Mouse (Mus musculus) hindbrain, embryonic 16.5 days (tissue): ENCODE measurements at regions not wholly inside any gene's neighbourhood (a gene's known extent, or its start where the extent isn't known, plus 50 kb on each side); places are given as distances from the start of the nearest gene placed in this dataset.
A peak's percentile ranks its signal among the peaks of the same experiment; 100 is the strongest.

Experiments used
- ATAC-seq: fragments of 200-750 bp; cut with Nextera tagmentation; 2 replicates; pipeline ENCODE4 v1.8.0; 2017; ENCODE audit warnings: moderate TSS enrichment, moderate library complexity
- H3K27ac ChIP-seq: fragments of 300-500 bp; sonication (generic); 2 replicates; pipeline ENCODE4 v1.5.1; 2014; ENCODE audit warnings: low read depth, mild to moderate bottlenecking, control low read depth, low read length, moderate library complexity
- H3K27me3 ChIP-seq: fragments of 300-500 bp; sonication (generic); replicated peaks from 2 replicates; pipeline ENCODE4 v1.6.1; 2014; ENCODE audit warnings: low read length; ENCODE audit not compliant: control insufficient read depth, insufficient read depth
- H3K36me3 ChIP-seq: fragments of 300-500 bp; sonication (generic); 2 replicates; pipeline ENCODE4 v1.6.1; 2014; ENCODE audit warnings: mild to moderate bottlenecking, low read length, moderate library complexity, mixed read lengths; ENCODE audit not compliant: control insufficient read depth, insufficient read depth
- H3K4me1 ChIP-seq: fragments of 300-500 bp; sonication (generic); 2 replicates; pipeline ENCODE4 v1.6.1; 2014; ENCODE audit warnings: low read depth, low read length; ENCODE audit not compliant: control insufficient read depth, insufficient read depth
- H3K4me2 ChIP-seq: fragments of 300-500 bp; sonication (generic); 2 replicates; pipeline ENCODE4 v1.6.1; 2014; ENCODE audit warnings: mild to moderate bottlenecking, low read length, control low read depth, moderate library complexity
- H3K4me3 ChIP-seq: fragments of 300-500 bp; sonication (generic); 2 replicates; pipeline ENCODE4 v1.5.1; 2014; ENCODE audit warnings: mild to moderate bottlenecking, low read length, control low read depth, moderate library complexity
- H3K9ac ChIP-seq: fragments of 300-500 bp; sonication (generic); 2 replicates; pipeline ENCODE4 v1.6.1; 2014; ENCODE audit warnings: low read depth, mild to moderate bottlenecking, control low read depth, low read length, moderate library complexity
- H3K9me3 ChIP-seq: fragments of 300-500 bp; sonication (generic); 2 replicates; pipeline ENCODE4 v1.6.1; 2014; ENCODE audit warnings: mild to moderate bottlenecking, low read length, moderate library complexity; ENCODE audit not compliant: control insufficient read depth
- WGBS: fragments of 180-500 bp; shearing (Covaris S2); extraction: QIAGEN DNeasy Blood & Tissue Kit; methylation state at CpG from one replicate; pipeline ENCODE4 v1.1.7; 2014; 5-methylcytosine and 5-hydroxymethylcytosine counted together

DNA sequence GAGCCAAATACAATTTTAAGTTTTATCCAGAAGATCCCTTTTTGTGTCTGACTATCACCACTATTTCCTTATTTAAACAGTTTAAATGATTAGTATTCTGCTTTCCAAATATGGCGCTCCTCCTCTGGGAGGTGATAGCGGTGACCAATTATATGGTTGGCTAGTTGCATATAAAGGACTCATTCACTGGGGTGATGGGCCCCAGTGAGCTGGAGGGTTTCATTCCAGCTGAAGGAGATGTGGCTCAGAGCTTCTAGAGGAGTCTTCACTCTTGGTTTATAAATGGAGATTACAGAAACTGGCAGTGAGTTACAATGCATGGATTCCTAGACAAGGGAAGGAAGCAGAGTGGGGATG, 50.7 kb upstream of the Gm7361 start:
- no peak for ATAC-seq
- Histone ChIP-seq H3K27ac (no peak overlapping the region), H3K36me3 (no peaks in the 10 kb centered on the region), H3K9ac (no peak overlapping the region), H3K4me3 (no peak overlapping the region), H3K4me2 (no peak overlapping the region), H3K4me1 (peaks cover 5% of the 10 kb centered on the region; the same call in 1 of the 2 replicates), H3K27me3 (no peaks in the 10 kb centered on the region), H3K9me3 (no peaks in the 10 kb centered on the region)
- 14% methylated on average over 2 of the region's 2 CpGs for WGBS

GRCm38 (mm10) chr5:26206066-26206765, 51.3 kb upstream of the Gm7361 start:
- 49% methylated on average over 6 of the region's 6 CpGs for WGBS
- Histone ChIP-seq H3K4me1 (peaks cover 5% of the 10 kb centered on the region; the same call in 1 of the 2 replicates), H3K27me3 (no peaks in the 10 kb centered on the region), H3K9ac (no peak overlapping the region), H3K4me2 (no peak overlapping the region), H3K36me3 (no peaks in the 10 kb centered on the region), H3K9me3 (no peaks in the 10 kb centered on the region), H3K4me3 (no peak overlapping the region), H3K27ac (no peak overlapping the region)
- no peak; the same call in 1 of the 2 replicates for ATAC-seq

DNA sequence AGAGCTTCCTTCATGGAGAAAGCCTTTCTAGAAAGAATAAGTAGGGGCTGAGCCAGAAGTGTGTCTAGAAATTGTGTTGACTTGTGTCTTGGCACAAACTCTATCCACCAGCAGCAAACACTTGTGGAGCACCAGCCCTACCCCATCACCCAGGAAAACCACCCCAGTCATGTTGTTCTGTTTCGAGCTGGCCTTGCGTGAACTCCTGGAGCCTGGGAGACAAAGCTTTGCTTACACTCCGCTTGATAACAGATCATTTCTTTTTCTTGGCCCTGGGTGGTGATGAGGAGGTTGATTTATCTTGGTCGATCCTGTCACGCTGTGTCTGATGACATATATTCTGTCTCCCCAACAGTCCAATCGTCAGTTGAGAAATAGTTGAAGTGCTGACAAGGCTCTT, 55.0 kb upstream of the Gm7361 start:
- Histone ChIP-seq H3K4me3 (no peak overlapping the region), H3K27ac (no peak overlapping the region), H3K9me3 (no peaks in the 10 kb centered on the region), H3K4me2 (no peak overlapping the region), H3K27me3 (no peaks in the 10 kb centered on the region), H3K9ac (no peak overlapping the region), H3K4me1 (no peaks in the 10 kb centered on the region), H3K36me3 (no peaks in the 10 kb centered on the region)
- 84% methylated on average over 6 of the region's 6 CpGs for WGBS
- peak; percentile 9; the same call in 1 of the 2 replicates for ATAC-seq

- no peaks in the 10 kb centered on the region for H3K4me1 ChIP-seq
- H3K9ac ChIP-seq: no peak overlapping the region
- WGBS: 17% methylated on average over 5 of the region's 5 CpGs
- no peak overlapping the region for H3K4me3 ChIP-seq
- H3K36me3 ChIP-seq: no peaks in the 10 kb centered on the region
- H3K4me2 ChIP-seq: no peak overlapping the region
- ATAC-seq: no peak
- H3K9me3 ChIP-seq: no peaks in the 10 kb centered on the region
- no peaks in the 10 kb centered on the region for H3K27me3 ChIP-seq
- no peak overlapping the region for H3K27ac ChIP-seq
Measured at GRCm38 (mm10) chr5:26189377-26189776, 68.1 kb upstream of the Gm7361 start.

DNA sequence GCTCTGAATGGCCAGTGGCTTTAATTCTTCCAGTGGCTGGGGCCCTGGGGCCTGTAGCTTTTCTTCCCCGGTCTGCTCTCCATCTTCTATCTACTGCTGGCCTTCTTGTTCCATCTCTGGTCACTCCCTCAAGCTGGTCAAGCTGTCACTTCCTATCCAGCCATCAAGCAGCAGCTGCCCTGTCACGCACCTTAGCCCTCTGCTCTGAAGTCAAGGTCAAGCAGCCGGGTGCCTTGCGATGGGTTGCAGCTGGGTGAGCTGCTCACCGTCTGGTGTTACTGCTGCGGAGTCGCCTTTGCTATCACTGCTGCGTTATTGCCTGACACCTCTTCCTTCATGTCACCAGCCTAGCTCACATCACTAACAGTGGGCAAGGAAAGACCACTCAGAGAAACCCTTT, 66.0 kb upstream of the Gm10220 start:
- H3K27me3 ChIP-seq: no peaks in the 10 kb centered on the region
- no peak overlapping the region for H3K27ac ChIP-seq
- no peak overlapping the region for H3K9ac ChIP-seq
- H3K9me3 ChIP-seq: no peaks in the 10 kb centered on the region
- no peak overlapping the region for H3K4me2 ChIP-seq
- 74% methylated on average over 8 of the region's 8 CpGs for WGBS
- H3K36me3 ChIP-seq: no peaks in the 10 kb centered on the region
- no peaks in the 10 kb centered on the region for H3K4me1 ChIP-seq
- H3K4me3 ChIP-seq: no peak overlapping the region
- ATAC-seq: no peak

DNA sequence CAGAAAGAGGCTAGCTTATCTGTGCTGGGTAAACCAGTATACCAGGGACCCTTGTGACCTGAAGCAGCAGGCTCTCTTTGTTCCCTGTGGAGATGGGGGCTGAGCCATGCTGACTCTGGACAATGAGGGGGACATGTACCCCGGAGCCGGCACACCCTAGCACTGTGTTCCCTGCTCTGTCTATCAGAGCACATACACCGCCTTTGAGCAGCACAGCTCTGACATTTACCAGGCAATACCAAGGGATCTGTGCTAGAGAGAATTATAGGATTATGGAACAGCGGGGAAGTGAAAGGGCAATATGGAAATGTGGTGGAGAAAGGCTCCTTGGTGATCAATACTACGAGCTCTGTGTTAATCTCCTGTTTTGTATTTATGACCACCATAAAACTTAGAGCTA, 64.2 kb upstream of the Gm10220 start:
- H3K9ac ChIP-seq: no peak overlapping the region
- no peaks in the 10 kb centered on the region for H3K36me3 ChIP-seq
- H3K4me1 ChIP-seq: no peaks in the 10 kb centered on the region
- ATAC-seq: no peak
- no peak overlapping the region for H3K4me2 ChIP-seq
- no peaks in the 10 kb centered on the region for H3K27me3 ChIP-seq
- 22% methylated on average over 5 of the region's 5 CpGs for WGBS
- H3K9me3 ChIP-seq: no peaks in the 10 kb centered on the region
- H3K27ac ChIP-seq: no peak overlapping the region
- no peak overlapping the region for H3K4me3 ChIP-seq

DNA sequence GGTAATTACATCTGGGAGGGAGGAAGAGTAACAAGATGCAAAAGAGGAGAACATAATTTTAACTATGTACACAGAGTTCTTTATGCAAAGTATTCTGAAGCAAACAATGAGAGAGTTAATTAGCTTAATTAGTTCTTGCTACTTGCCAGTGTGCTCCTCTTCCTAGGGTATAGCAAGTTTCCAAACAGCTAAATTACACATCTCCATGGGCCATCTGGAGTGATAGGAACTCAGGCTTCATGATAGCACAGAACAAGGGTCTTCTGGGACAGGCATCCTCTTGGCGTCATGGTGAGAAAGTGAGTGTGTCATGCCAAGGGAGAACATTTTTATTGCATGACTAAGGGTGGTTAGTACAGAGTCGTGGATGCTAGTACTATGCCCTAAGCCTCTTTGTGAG, 54.8 kb upstream of the Gm10220 start:
- ATAC-seq: peak; percentile 60
- H3K9ac ChIP-seq: no peak overlapping the region
- H3K9me3 ChIP-seq: no peaks in the 10 kb centered on the region
- H3K27me3 ChIP-seq: no peaks in the 10 kb centered on the region
- H3K36me3 ChIP-seq: no peaks in the 10 kb centered on the region
- H3K4me1 ChIP-seq: no peaks in the 10 kb centered on the region
- no peak overlapping the region for H3K4me3 ChIP-seq
- no peak overlapping the region for H3K27ac ChIP-seq
- H3K4me2 ChIP-seq: no peak overlapping the region
- WGBS: 60% methylated on average over 2 of the region's 2 CpGs

DNA sequence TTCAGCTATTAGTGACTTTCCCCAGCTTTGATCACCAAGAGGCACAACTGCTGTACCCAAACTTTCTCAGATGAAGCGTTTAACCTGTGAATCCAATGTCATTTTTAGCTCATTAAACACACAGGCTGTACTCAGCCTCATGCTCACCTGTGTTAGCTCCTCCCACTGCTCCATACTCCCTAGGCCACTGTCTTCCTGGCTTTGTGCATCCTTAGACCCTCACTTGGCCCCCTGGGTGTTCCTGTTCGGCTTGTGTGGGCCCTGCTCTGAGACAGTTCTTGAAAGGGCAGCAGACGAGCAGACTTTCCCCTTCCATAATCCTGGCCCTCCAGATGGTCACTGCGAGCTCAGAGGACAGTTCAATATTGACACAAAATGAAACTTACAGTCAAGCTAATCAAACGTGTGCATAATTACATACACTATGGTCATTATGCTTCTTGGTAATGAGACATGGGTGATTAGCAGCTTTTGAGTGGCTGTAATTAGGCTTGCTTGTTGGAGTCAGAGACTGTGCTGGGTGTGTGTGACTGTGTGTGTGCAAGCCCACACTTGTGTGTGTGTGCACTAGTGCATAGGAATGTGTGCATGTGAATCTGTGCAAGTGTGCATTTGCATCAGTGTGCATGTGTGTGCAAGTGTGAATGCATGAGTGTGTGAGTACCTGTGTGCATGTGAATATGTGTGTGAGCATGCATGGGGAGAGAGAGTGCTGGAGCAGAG, 50.6 kb upstream of the Gm10220 start:
- 55% methylated on average over 5 of the region's 5 CpGs for WGBS
- H3K4me1 ChIP-seq: no peaks in the 10 kb centered on the region
- H3K4me2 ChIP-seq: no peak overlapping the region
- no peaks in the 10 kb centered on the region for H3K27me3 ChIP-seq
- no peak overlapping the region for H3K4me3 ChIP-seq
- no peak overlapping the region for H3K27ac ChIP-seq
- H3K36me3 ChIP-seq: no peaks in the 10 kb centered on the region
- no peak overlapping the region for H3K9ac ChIP-seq
- no peaks in the 10 kb centered on the region for H3K9me3 ChIP-seq
- ATAC-seq: 0 out of 2 replicates have a peak, but pooled peaks have one; percentile 27

DNA sequence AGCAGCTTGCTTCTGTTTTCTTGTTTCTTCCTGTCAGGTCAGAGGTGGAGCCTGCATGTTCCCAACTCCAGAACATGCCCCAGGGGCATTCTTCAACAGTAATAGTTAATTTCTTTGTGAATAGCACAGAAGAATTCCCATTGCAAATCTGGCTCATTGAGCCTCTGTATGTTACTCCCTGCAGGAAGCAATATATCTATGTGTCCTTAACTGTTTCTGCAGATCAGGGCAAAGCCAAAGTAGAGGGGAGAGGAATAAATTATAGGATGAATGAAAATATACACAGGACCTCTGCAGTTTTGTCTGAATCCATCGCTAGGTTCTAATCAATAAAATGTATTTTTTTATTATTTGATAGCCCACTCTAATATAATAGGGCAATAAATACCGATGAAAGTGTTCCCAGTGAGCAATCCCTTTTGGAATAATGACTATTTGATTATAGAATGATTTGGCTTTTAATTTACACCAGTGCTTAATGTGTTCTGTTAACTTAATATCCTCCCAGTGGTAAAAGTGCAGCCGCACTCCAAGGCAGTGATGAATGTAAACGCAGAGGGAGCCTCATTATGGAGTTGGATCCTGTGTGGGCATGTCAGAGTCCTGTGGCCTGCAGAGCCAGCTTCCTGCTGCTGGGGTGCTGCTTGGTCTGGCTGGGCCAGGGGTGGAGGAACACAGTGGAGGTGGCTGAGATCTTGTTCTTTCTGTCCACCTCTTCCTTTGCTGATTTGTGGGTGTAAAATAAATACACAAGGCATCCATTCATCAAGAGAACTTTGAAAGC, 49.7 kb upstream of the Gm10220 start:
- H3K27me3 ChIP-seq: no peaks in the 10 kb centered on the region
- H3K4me3 ChIP-seq: no peak overlapping the region
- no peaks in the 10 kb centered on the region for H3K4me1 ChIP-seq
- no peaks in the 10 kb centered on the region for H3K9me3 ChIP-seq
- H3K27ac ChIP-seq: no peak overlapping the region
- WGBS: 62% methylated on average over 4 of the region's 4 CpGs
- no peak overlapping the region for H3K9ac ChIP-seq
- no peaks in the 10 kb centered on the region for H3K36me3 ChIP-seq
- H3K4me2 ChIP-seq: no peak overlapping the region
- no peak for ATAC-seq
